9 mouse cellular contexts compared by ENCODE assay signal in genomic region chr11:117121164-117121535, GRCm38 (mm10). TPM values are rescaled to one million over a fixed set of nuclear protein-coding genes. Genes with fewer than 3 reads are reported as not detected.
DNase-seq lines count a peak whose midpoint lies in the region; ATAC-seq lines count a peak whose summit lies in the region.
"Had no signal": no experiment of that assay in that cellular context is flagged by ENCODE, and none has a peak within 500 bp of the region (broad histone marks: within the 10 kb centered on the region; RNA-seq: fewer than 3 reads in every experiment).

No protein-coding gene starts in this region.

- peak overlapping the region; percentile 42; the same call in 1 of the 2 replicates for H3K4me2 ChIP-seq in heart, embryonic 16.5 days (ENCODE audit: low read depth, low read length)
- peak overlapping the region; percentile 28 for H3K4me2 ChIP-seq in neural tube, embryonic 15.5 days

- 23% methylated on average over 11 of the region's 11 CpGs for WGBS in embryonic facial prominence, embryonic 10.5 days
- 27% methylated on average over 11 of the region's 11 CpGs for WGBS in heart, embryonic 16.5 days
- WGBS in neural tube, embryonic 15.5 days, result 35% methylated on average over 11 of the region's 11 CpGs

- no peaks in the 10 kb centered on the region for H3K9me3 ChIP-seq in embryonic facial prominence, embryonic 10.5 days
- H3K9me3 ChIP-seq in heart, embryonic 16.5 days (replicated peaks; ENCODE audit: control insufficient read depth, low read length), result no peaks in the 10 kb centered on the region
- no peaks in the 10 kb centered on the region for H3K9me3 ChIP-seq in neural tube, embryonic 15.5 days (replicated peaks)

- no peaks in the 10 kb centered on the region for H3K27me3 ChIP-seq in embryonic facial prominence, embryonic 10.5 days (replicated peaks; ENCODE audit: low read depth, poor library complexity, severe bottlenecking)
- H3K27me3 ChIP-seq in heart, embryonic 16.5 days (ENCODE audit: control insufficient read depth, insufficient read depth, low read length), result no peaks in the 10 kb centered on the region
- no peaks in the 10 kb centered on the region for H3K27me3 ChIP-seq in neural tube, embryonic 15.5 days (replicated peaks)
- H3K27me3 ChIP-seq: Patski had no signal

- DNase-seq in layer of hippocampus, adult 9-11 months, result peak; percentile 80
- DNase-seq in layer of hippocampus, postnatal 36 days, result no peak
- peak; percentile 59 for DNase-seq in embryonic facial prominence, embryonic 10.5 days (ENCODE audit: low spot score)
- peak; percentile 67 to 92 for DNase-seq in left cerebral cortex, postnatal 25 days (ENCODE audit: low spot score in 2 of 2)
- DNase-seq in ovary, postnatal 14 days (ENCODE audit: low spot score), result no peak

- peak overlapping the region; percentile 16 for H3K4me3 ChIP-seq in embryonic facial prominence, embryonic 10.5 days
- no peak overlapping the region for H3K4me3 ChIP-seq in heart, embryonic 16.5 days (ENCODE audit: low read length)
- H3K4me3 ChIP-seq in neural tube, embryonic 15.5 days (replicated peaks), result no peak overlapping the region

- H3K36me3 ChIP-seq in embryonic facial prominence, embryonic 10.5 days (replicated peaks), result peaks cover 29% of the 10 kb centered on the region
- peaks cover 11% of the 10 kb centered on the region for H3K36me3 ChIP-seq in heart, embryonic 16.5 days (ENCODE audit: control insufficient read depth, insufficient read depth)
- H3K36me3 ChIP-seq in neural tube, embryonic 15.5 days, result peaks cover 7% of the 10 kb centered on the region; the same call in 1 of the 2 replicates

- peak overlapping the region; percentile 66 for H3K9ac ChIP-seq in heart, embryonic 16.5 days (ENCODE audit: low read length)
- 0 out of 2 replicates have a peak overlapping the region, but pooled peaks have one; percentile 3 for H3K9ac ChIP-seq in neural tube, embryonic 15.5 days (replicated peaks)

- H3K4me1 ChIP-seq in embryonic facial prominence, embryonic 10.5 days, result peaks cover 85% of the 10 kb centered on the region
- H3K4me1 ChIP-seq in heart, embryonic 16.5 days (ENCODE audit: control insufficient read depth, insufficient read depth, low read length), result peaks cover 90% of the 10 kb centered on the region
- H3K4me1 ChIP-seq in neural tube, embryonic 15.5 days, result peaks cover 82% of the 10 kb centered on the region

- H3K27ac ChIP-seq in embryonic facial prominence, embryonic 10.5 days (replicated peaks), result peak overlapping the region; percentile 58
- peak overlapping the region; percentile 70 for H3K27ac ChIP-seq in heart, embryonic 16.5 days (ENCODE audit: low read length)
- H3K27ac ChIP-seq in neural tube, embryonic 15.5 days (replicated peaks), result peak overlapping the region; percentile 48; the same call in 1 of the 2 replicates

- 0 out of 2 replicates have a peak, but pooled peaks have one; percentile 18 for ATAC-seq in heart, embryonic 16.5 days (replicated peaks; ENCODE audit: extremely low read depth, insufficient read depth, low FRiP score)
- no peak for ATAC-seq in neural tube, embryonic 15.5 days (ENCODE audit: low FRiP score)
- ATAC-seq in megakaryocyte-erythroid progenitor cell, adult 5-6 weeks (replicated peaks; ENCODE audit: low FRiP score, low TSS enrichment, poor library complexity, severe bottlenecking), result no peak

- intact Hi-C loops in left cerebral cortex, postnatal 25 days (cut with DNase I), result loop anchor here (5.0 kb wide), 1 partner anchor 36 kb away; no protein-coding TSS in a partner anchor

RNA-seq across cellular contexts. Expression of gene Sec14l1, which starts 6.2 kb away (rescaled TPM):
- total RNA-seq in layer of hippocampus, postnatal 36 days (2021), result 100 to 1,000 TPM; 227 to 241 TPM
- 50.6 and 51.8 TPM in 2 replicates for polyA plus RNA-seq in embryonic facial prominence, embryonic 10.5 days (2016; fragmentation: Nextera tagmentation; extraction: Ambion mirVana)
- 51.0 and 54.9 TPM in 2 replicates for polyA plus RNA-seq in heart, embryonic 16.5 days (2015; fragmentation: Nextera tagmentation; extraction: Ambion mirVana)
- 100 to 1,000 TPM; 174 to 208 TPM for total RNA-seq in left cerebral cortex, postnatal 25 days (2021)
- 52.0 and 52.1 TPM in 2 replicates for polyA plus RNA-seq in neural tube, embryonic 15.5 days (2015; fragmentation: Nextera tagmentation; extraction: Ambion mirVana)
- 13.5 and 14.4 TPM in 2 replicates for total RNA-seq in megakaryocyte-erythroid progenitor cell, adult 5-6 weeks (2014; fragmentation: Nextera tagmentation)
- total RNA-seq in megakaryocyte-erythroid progenitor cell, adult 5-6 weeks (2017), result 6.7 and 10.6 TPM in 2 replicates

Comparison
In these comparisons a context has a peak if more than half of its experiments do, and no peak if none do; other contexts are left out.
1. DNase-seq: peak in layer of hippocampus, adult 9-11 months (single experiment), embryonic facial prominence, embryonic 10.5 days (single experiment) and left cerebral cortex, postnatal 25 days (2 of 2); none in layer of hippocampus, postnatal 36 days (0 of 2) and ovary, postnatal 14 days (single experiment).
2. RNA of gene Sec14l1, which starts 6.2 kb away (total RNA-seq): 227 to 241 TPM in layer of hippocampus, postnatal 36 days and 174 to 208 TPM in left cerebral cortex, postnatal 25 days; 6.7 to 14.4 TPM in megakaryocyte-erythroid progenitor cell, adult 5-6 weeks; every median in the first group is over 10 times any median in the second.
3. Peak in every context shown above with its lines, with median percentiles within 50 percentile points of each other: H3K27ac ChIP-seq.